Mouse (Mus musculus) right cerebral cortex, postnatal 10 days (tissue): ENCODE data around the gene Cdkn1b.
A peak's percentile ranks its signal among the peaks of the same experiment; 100 is the strongest.

ENCODE experiments used
- DNase-seq, 2 experiments: peaks; one replicate each; pipeline ENCODE4 v3.0.0; 2021; ENCODE audit warnings: low spot score in 2 of 2

Gene Cdkn1b

DNA sequence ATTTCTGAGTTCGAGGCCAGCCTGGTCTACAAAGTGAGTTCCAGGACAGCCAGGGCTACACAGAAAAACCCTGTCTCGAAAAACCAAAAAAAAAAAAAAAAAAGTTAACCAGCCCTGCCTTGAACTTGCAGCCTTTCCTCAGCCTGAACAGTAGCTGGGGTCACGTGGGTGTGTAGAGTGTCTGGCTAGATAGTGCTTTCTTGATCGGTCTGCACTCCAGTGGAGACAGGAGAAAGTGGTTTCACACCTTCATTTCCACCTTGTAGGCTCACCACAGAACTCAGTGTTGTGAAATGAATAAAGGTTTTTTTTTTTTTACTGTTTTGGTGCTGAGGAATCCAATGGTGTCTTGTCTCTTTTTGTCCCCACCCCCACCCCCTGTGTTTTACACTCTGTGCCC, 16.8 kb upstream of the Cdkn1b start:
- no peak for DNase-seq

DNA sequence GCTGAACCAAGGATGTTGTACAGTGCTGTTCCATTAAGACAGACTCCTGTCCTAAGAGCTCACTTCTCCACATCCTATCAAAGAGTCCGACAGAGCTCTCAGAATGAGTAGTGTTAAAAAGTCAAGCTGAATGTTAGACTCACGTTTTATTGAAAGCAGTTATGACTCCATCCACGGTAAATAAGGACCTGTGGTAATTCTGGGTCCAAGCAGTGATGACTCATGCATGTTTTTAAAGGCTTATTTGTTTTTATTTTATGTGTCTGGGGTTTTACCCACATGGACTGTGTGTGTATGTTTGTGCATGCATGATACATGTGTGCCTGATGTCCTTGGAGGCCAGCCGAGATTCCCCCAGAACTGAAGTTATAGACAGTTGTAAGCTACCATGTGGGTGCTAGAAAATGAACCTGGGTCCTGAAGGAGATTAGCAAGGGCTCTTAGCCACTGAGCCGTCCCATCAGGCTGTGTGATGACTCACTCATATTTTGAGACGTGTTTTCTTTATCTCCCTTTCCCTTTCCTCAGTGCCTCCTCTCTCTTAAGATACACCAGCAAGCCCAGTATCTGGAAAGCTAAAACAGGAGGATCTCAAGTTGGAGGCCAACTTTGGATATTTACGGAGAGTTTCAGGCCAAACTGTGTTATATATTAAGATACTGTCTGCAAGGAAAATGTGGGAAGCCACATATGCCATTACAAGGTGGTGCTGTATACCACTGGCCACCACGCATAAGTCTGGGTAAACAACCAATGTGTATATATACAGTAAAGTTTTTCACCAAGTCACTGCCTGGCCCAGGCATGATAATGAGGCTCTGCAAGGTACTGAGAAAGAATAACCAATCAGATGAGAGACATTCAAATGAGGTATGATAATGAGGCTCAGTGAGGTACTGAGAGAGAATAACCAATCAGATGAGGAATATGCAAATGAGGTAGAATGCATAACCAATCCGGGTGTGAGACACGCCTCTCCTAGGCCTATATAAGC, 16.0 kb upstream of the Cdkn1b start:
- DNase-seq, result no peak

DNA sequence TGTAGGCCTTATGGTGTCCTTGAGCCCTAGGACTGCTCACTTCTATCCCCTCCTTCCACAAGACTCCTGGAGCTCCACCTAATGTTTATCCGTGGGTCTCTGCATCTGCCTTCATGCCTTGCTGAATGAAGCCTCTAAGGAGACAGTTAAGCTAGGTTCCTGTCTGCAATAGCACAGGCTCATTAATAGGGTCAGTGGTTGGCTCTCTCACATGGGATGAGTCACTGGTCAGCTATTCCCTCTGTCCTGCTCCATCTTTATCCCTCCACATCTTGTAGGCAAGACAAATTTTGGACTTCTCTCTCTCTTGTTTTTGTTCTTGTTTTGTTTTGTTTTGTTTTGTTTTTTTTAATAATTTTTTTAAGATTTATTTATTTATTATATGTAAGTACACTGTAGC, 14.4 kb upstream of the Cdkn1b start:
- DNase-seq, result no peak

DNA sequence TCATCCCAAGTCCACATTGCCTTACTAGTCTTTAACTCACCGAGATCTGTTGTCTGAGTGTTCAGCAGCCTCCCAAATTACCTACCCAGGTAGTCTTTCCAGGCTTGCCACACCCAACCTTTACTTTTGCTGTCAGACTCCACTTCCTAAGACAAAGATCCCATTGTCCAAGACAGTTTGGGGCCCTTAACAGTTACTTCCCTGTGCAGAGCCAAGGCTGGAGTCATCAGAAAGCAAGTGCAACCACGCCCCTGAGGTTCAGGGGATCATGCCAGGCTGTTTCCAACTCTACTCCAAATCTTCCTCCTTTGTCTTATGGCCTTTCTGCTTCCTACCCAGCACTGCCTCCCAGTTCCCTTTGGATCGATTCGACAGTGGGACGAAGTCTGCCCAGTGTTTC, 5.7 kb upstream of the Cdkn1b start:
- DNase-seq, result no peak

DNA sequence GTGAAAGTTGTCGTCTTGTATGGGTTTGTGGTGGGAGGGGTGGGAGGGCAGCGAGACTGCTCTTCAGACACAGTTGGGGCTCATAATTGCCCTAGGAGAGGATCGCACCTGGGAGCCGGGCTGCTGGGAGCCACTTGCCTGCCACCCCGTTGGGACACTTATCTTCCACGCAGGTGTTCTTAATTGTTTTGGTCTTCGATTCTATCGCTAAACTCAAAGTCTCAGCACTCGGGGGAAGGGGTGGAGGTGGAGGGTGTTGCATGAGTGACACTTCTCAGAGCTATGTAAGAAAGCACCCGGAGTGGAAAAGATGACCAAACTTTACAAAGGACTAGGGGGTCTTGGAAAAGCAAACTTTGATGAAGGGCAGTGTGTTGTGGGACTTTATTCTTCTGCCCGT, 3.6 kb upstream of the Cdkn1b start:
- DNase-seq, result no peak

DNA sequence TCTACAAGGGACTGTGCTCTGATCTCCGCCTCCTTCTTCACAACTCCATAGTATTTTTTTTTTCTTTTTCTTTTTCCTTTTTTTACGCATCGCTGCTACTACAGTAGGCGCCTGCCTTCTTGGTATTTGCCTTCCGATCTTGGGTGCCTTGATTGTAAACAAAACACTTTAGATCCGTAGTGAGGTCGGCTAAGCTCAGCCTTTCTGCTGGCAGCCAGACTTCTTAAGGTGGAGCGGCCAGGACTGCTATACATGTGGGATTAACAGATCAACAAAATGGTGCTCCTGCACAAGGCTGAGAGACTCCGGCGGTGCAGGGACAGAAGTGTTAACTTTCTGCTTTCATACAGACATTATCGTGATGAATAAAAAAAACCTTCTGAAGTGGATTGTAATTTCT, 3.1 kb upstream of the Cdkn1b start:
- peak; percentile 48 to 61 for DNase-seq

DNA sequence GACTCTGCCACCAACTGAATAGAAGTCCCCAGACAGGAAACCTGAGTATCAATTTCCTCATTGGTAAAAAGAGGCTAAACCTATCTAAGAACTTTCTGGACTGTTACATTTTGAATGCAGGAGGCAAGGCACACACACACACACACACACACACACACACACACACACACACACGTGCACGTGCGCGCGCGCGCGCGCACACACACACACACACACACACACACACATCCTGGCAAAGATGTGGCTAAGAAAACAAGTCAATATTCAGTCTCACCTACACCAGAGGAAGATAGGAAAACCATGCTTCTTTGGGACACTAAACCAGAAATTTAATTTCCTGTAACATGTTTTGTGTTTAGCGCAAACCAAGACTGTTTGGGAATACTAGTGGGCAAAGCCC, 1.4 kb upstream of the Cdkn1b start:
- DNase-seq, result no peak

DNA sequence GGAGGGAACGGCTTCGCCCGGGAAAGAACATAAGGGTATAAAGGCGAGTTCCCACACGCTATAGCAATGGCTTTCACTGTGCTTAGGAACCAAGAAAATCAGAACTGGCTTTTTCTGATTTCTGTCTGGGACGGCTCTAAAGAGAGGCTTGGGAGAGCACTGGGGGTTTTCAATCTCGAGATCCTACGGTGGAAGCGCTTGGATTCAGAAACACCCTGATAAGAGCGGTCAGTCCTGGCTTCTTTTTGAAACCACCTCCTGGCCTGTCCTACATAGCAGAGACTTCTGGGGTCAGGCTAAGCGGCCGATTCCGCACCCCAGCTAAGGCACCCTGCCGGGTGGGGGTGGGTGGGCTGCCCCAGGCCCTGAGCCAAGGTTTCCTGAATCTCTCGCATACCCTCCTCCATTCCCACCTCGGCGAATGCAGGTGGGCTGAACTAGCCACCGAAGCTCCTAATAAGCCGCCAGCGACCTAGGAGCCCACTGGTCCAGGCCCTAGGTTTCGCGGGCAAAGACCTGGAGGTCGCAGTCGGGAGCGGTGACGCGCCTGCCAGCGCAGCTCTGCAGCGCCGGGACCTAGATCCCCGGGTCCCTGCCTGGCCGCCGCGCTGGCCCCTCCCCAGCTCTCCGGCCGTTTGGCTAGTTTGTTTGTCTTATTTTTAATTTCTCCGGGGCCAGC, 551 bp upstream of the Cdkn1b start:
- DNase-seq, result no peak

DNA sequence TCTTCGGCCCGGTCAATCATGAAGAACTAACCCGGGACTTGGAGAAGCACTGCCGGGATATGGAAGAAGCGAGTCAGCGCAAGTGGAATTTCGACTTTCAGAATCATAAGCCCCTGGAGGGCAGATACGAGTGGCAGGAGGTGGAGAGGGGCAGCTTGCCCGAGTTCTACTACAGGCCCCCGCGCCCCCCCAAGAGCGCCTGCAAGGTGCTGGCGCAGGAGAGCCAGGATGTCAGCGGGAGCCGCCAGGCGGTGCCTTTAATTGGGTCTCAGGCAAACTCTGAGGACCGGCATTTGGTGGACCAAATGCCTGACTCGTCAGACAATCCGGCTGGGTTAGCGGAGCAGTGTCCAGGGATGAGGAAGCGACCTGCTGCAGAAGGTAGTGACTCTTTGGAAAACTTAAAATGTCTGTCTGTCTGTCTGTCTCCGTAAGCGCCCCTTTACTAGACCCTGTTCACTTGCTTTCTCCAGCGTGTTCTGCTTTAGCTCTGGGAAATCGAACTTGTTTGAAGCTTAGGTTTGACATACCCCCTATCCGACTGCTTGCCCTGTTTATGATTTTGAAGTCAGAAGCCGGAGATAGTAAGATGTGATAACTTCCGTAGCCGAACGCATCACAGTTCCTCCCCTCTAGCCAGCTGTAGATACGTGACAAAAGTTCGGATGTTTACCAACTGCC, 953 bp downstream of the Cdkn1b start:
- peak; percentile 55 to 64 for DNase-seq

DNA sequence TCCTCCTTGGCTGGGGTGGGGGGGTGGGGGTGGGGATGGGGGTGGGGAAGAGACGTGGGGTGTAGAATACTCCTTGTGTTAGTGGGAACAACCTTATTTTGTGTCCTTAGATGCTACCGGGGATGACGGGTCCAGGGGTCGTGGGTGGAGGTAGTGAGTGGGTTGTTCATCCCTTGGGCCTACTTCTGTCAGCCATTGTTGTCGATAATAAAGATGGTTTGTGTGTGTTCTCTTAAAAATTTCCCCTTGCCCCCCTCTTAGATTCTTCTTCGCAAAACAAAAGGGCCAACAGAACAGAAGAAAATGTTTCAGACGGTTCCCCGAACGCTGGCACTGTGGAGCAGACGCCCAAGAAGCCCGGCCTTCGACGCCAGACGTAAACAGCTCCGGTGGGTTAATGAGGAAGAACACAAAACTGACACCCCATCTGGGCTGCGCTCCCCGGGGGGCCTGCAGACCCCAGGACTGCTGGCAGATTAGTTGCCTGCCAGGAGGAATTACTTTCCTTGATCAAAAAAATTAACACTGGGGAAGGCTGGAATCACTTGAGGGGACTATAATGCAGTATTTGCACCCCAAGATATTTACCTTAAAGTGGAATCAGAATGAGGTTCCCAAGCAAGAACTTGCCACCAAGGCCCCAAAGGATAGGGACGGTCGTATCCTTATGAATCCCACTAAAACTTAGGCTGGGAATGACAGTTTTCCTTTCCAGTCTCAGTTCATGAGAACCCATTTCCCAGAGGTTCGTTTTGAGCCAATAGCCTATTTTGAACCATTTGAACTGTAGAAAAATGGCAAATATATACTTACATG, 1.7 kb downstream of the Cdkn1b start:
- peak in 1 of 2 experiments; percentile 32 for DNase-seq

DNA sequence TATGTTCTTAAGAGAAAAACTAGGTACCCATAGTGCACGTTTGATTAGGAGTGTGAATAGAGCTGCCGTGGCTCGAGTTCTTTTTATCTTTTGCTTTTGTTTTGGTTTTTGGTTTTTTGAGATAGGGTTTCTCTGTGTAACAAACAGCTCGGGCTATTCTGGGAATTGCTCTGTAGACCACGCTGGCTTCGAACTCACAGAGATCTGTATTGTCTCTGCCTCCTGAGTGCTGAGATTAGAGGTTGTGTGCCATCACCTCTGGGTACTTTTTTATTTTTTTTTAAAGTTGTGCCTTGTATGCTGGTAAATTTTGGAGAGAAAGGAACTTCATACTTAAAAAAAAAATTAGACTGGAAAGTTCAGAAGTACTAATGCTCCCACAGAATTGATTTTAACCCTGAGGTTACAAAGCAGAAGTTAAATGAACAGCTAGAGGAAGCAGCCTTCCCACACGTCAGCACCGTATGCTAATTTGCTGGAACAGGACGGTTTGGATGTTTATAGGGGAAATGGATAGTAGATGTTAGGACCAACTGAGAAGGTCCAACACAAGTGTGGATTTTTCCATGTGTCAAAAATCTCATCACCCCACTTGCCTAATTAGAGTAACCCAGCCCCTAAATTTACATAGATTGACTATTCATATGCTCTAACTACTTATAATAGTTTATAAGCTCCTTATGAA, 2.5 kb downstream of the Cdkn1b start:
- DNase-seq, result no peak

DNA sequence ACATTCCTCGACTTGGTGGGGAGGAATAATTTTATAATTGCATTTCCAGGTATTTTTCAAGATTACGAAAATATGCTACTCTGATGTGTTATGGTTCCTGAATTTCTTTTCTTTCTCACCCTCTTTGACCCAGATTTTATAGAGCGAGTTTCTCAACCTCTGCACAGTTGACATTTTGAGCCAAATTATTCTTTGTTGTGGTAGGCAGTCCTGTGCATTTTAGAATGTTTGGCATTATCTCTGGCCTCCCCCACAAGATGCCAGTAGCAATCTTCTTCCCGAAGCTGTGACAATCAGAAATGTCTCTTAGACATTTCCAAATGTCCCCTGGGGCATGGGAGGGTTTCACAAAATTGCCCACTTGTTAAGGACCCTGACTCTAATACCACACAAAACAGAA, 3.5 kb downstream of the Cdkn1b start:
- no peak for DNase-seq

DNA sequence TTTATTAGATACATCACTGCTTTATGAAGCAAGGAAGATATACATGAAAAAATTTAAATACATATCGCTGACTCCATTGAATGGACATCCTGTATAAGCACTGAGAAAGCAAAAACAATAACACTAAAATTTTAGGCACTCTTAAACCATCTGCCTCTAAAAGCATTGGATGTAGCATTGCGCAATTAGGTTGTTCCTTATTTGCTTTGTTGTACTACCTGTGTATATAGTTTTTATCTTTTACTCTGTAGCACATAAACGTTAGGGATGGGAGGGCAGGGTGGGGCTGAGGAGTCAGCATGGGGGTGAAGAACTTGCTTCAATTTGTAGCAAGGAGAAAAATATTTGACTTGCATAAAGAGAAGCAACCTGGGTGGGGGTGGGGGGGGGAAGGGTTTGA, 4.1 kb downstream of the Cdkn1b start:
- DNase-seq, result no peak

DNA sequence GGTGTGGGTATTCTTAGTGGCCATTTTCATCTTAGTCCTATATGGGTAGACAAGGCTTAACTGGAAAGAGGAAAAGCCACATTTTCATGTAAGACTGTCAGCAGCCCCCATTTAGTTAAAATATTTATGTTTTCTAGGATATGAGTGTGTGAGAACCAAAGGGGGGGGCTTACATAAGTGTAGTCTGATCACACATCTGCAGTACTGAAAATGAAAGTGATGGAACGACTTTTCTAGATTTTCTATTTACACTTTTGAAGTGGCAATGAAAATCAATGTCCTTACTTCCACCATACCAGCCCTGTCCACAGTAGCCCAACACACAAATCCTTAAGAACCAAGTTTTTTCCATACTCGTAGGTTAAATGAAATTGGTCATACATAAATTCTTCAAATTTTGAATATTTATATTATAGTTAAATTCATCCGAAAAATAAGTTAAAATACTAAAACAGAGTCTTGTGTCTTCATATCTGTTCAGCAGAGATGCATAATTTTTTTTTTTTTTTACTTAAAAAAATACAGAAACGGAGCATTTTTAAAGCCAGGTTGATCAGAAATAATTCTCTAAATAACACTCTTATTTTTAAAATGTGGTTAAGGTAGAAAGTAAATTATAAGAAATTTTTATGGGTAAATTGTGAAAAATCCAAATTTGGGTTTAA, 5.6 kb downstream of the Cdkn1b start:
- DNase-seq, result no peak

DNA sequence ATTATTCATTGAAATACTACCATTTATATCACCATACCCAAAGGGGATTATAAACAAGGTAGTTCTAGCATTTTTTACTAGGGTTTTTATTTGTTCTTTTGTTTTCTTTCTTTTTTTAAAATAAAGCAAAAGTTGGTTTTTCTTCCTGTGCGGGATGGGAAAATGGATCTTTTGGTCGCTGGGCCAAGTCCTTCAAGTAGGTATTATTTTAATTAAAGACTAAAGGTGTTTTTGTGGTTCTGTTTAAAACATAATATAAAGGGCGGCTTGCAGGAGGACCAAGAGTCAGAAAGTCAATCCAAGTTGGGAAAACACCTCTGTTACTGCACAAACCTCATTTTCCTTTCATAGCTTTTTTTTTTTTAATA, 6.1 kb downstream of the Cdkn1b start:
- no peak for DNase-seq

DNA sequence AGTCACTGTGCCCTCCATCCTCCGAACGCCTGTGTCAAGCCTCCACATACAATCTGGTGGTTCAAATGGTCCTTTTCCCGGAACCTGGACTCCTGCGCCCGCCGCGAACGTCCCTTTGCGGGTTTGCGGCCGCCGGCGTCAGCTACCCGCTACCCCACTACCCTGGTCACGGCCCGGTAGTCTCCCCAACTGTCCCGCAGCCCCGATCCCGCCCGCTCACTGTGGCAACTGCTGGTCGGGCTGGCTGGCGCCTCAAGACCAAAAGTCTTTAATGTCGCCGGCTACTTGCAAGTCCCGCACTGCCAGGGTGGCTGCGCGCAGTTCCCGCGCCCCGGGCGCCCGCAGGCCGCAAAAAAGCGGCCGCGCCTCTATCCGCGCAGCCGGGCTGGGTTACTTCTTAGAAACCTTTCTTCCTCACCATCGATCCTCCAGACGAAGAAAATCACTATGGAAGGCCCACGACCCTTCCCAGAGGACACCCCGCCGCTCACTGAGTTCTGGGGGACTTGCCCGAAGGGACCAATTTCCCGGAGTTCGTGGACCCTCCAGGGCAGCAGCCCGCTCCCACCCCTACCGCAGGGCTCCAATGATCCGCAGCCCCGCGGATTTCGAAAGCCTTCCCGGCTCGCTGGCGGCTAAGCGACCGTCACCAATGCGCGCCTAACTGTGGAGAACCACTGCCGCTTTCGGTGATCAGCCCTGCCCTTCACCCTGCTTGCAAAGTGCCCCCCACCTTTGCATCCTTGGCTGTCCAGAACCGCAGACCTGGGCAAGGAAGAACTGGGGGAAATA, 6.8 kb downstream of the Cdkn1b start:
- peak; percentile 66 to 72 for DNase-seq

DNA sequence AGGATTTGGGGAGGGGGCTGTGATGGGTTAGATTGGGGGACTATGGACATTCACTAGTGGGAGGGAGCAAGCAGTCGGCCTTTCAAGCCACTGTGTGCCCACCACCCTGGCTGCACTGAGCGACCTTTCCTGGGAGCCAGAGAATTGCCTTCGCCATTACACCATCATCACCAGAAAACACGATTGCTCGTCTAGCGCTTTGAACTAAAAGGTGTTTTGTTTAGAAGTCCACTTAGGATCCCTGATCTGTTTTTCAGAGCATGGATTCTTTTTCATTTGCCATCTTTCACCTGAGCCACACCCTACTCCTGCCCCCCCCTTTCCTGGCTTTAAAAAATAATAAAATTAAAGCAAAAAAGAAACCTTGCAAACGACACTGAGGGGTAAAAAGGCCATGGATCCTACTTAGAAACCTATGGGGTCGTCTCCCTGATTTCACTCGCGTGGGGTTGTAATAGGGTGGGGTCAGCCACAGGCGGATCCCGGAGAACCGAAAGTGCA, 7.4 kb downstream of the Cdkn1b start:
- DNase-seq, result no peak

DNA sequence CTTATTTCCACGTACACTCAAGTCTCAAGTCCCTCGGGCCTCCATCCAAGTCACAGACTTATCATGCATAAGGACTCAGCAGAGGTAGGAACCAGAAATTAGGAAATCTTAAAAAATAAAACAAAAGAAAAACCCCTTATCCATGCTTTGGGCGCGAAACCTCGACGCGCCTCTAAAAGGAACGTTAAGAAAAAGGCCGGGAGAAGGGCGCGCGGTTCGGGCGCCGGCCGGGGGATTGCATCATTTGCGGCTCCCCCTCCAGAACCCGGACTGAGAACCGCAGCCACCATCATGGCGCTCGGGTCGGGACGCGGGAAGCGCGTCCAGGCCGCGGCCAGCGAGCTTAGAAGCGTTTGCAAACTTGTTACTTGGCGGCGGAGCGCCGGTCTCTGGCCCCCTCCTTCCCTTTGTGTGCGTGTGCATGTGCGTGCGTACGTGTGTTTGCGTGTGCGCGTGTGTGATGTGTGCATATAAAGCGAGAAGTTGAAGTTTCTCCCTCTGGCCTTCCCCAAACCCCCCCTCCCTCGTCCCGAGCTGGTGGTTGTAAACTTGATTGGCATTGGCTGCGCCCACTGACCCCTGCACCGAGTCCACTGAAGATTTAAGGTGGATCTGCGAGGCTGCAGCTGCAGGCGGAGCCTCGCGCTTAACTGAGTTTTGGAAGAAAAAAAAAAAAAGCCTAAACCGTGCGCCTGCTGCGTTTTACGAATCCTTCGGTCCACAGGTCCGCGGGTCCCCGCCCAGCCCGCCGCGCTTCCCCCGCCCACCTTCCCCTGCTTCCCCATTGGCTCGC, 8.1 kb downstream of the Cdkn1b start:
- peak; percentile 83 to 90 for DNase-seq

DNA sequence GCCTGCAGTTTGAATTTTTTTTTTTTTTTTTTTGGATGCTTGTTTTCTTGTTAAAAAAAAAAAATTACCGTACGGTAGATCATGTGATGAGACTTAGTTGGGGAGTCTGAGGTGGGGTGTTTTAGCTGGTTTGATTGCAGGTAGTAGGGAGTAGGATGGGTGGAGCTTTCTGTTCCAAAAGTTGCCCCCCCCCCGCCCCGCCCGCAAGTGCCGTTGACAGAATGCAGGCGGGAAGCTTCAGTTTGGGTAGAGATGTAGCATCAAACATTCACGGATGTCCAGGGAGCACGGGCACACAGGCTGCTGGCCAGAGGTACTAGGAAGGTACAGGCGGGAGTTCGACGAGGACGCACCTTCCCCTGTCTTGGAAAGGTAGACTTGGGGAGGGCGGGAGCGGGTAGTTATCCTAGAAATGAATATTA, 8.7 kb downstream of the Cdkn1b start:
- DNase-seq, result peak in 1 of 2 experiments; percentile 43
